Mouse (Mus musculus): ENCODE results near the gene Shisa2. TPM values are rescaled to one million over a fixed set of nuclear protein-coding genes. Genes with fewer than 3 reads are reported as not detected.
"Not testable (repeated sequence)": the region's sequence is repeated elsewhere in the genome, so short reads cannot be mapped to it uniquely, and the experiment has no call there.

The Shisa2 gene
- total RNA-seq (2021): under 1 TPM; 0.72 to 0.95 TPM

GRCm38 (mm10) chr14:59625158-59625805 lies at the start of gene Shisa2:
Gene Shisa2 (plus strand): TSS chr14:59625308.
- DNase-seq: peak; percentile 65 to 74
- intact Hi-C loops (cut with DNase I): loop anchor here (5.0 kb wide), 1 partner anchor 317 kb away; no protein-coding TSS in a partner anchor

- no peak for DNase-seq
- intact Hi-C loops (cut with DNase I): no loop called here
These were observed 48.7 kb upstream of the Shisa2 start for GRCm38 (mm10) chr14:59576385-59576784.

GRCm38 (mm10) chr14:59590614-59591013 lies 34.5 kb upstream of the Shisa2 start:
- DNase-seq: peak in 1 of 2 experiments; percentile 15

GRCm38 (mm10) chr14:59591901-59592300 lies 33.2 kb upstream of the Shisa2 start:
- DNase-seq: no peak
- intact Hi-C loops (cut with DNase I): no loop called here

More at GRCm38 (mm10) chr14:59590614-59591013, 34.5 kb upstream of the Shisa2 start:
- intact Hi-C loops (cut with DNase I): no loop called here

GRCm38 (mm10) chr14:59592593-59592992 lies 32.5 kb upstream of the Shisa2 start:
- no peak for DNase-seq
- intact Hi-C loops (cut with DNase I): no loop called here

GRCm38 (mm10) chr14:59594988-59595387 lies 30.1 kb upstream of the Shisa2 start:
- intact Hi-C loops (cut with DNase I): no loop called here

GRCm38 (mm10) chr14:59597398-59598259 lies 27.5 kb upstream of the Shisa2 start, which contains the start of gene Cdadc1:
Gene Cdadc1 (minus strand): TSS chr14:59597959.
- DNase-seq: peak; percentile 98 to 99
- intact Hi-C loops (cut with DNase I): no loop called here

More at GRCm38 (mm10) chr14:59594988-59595387, 30.1 kb upstream of the Shisa2 start:
- no peak for DNase-seq

GRCm38 (mm10) chr14:59598260-59598627 lies 26.9 kb upstream of the Shisa2 start:
- DNase-seq: no peak
- intact Hi-C loops (cut with DNase I): no loop called here

GRCm38 (mm10) chr14:59604002-59604645 lies 21.0 kb upstream of the Shisa2 start:
- intact Hi-C loops (cut with DNase I): no loop called here
- DNase-seq: peak in 1 of 2 experiments; percentile 20

- DNase-seq: peak; percentile 61 to 78
- intact Hi-C loops (cut with DNase I): loop anchor here (1.0 to 5.0 kb wide), 3 partner anchors 337 to 1086 kb away; no protein-coding TSS in a partner anchor
These were observed 19.3 kb upstream of the Shisa2 start for GRCm38 (mm10) chr14:59605671-59606353.

GRCm38 (mm10) chr14:59607021-59607420 lies 18.1 kb upstream of the Shisa2 start:
- no peak for DNase-seq
- intact Hi-C loops (cut with DNase I): loop anchor here (5.0 kb wide), 1 partner anchor 1085 kb away; no protein-coding TSS in a partner anchor

- peak; percentile 48 to 75 for DNase-seq
- intact Hi-C loops (cut with DNase I): loop anchor here (1.0 to 2.0 kb wide), 2 partner anchors 330 to 404 kb away; no protein-coding TSS in a partner anchor
These were observed 12.0 kb upstream of the Shisa2 start for GRCm38 (mm10) chr14:59612920-59613625.

- not testable (repeated sequence) for DNase-seq
These were observed 11.0 kb upstream of the Shisa2 start for GRCm38 (mm10) chr14:59614149-59614548.

GRCm38 (mm10) chr14:59616802-59617201 lies 8.3 kb upstream of the Shisa2 start:
- intact Hi-C loops (cut with DNase I): no loop called here
- DNase-seq: no peak

More at GRCm38 (mm10) chr14:59614149-59614548, 11.0 kb upstream of the Shisa2 start:
- intact Hi-C loops (cut with DNase I): not testable (repeated sequence)

- no peak for DNase-seq
- intact Hi-C loops (cut with DNase I): no loop called here
These were observed 702 bp upstream of the Shisa2 start for GRCm38 (mm10) chr14:59624326-59624885.

GRCm38 (mm10) chr14:59625806-59626364 lies 777 bp downstream of the Shisa2 start:
- DNase-seq: peak; percentile 10 to 17
- intact Hi-C loops (cut with DNase I): loop anchor here (5.0 kb wide), 1 partner anchor 316 kb away; no protein-coding TSS in a partner anchor

GRCm38 (mm10) chr14:59626711-59627110 lies 1.6 kb downstream of the Shisa2 start:
- intact Hi-C loops (cut with DNase I): loop anchor here (5.0 kb wide), 1 partner anchor 316 kb away; no protein-coding TSS in a partner anchor

GRCm38 (mm10) chr14:59627142-59627680 lies 2.1 kb downstream of the Shisa2 start:
- intact Hi-C loops (cut with DNase I): loop anchor here (5.0 kb wide), 1 partner anchor 315 kb away; no protein-coding TSS in a partner anchor
- DNase-seq: no peak

More at GRCm38 (mm10) chr14:59626711-59627110, 1.6 kb downstream of the Shisa2 start:
- no peak for DNase-seq

Measured in heart, postnatal 36 days (tissue).